Mouse (Mus musculus): ENCODE data around the gene Id2. TPM values are rescaled to one million over a fixed set of nuclear protein-coding genes. Genes with fewer than 3 reads are reported as not detected.

Id2 gene
- polyA plus RNA-seq, 1 experiment: 106 TPM

GRCm38 (mm10) chr12:25099563-25100408, 2.8 kb upstream of the Id2 start:
- Histone ChIP-seq H3K4me3 (ENCODE audit: extremely low read depth, insufficient read depth, insufficient read length) (peak overlapping the region; percentile 62), H3K27me3 (ENCODE audit: control insufficient read depth, insufficient read depth, low read length) (peaks cover 11% of the 10 kb centered on the region), H3K27ac (ENCODE audit: insufficient read depth, low read length) (peak overlapping the region; percentile 37), H3K36me3 (ENCODE audit: control insufficient read depth, insufficient read depth, low read length) (no peaks in the 10 kb centered on the region), H3K4me1 (ENCODE audit: control insufficient read depth, insufficient read depth, insufficient read length) (peaks cover 18% of the 10 kb centered on the region)
- WGBS: under 1% methylated on average over 38 of the region's 38 CpGs
- DNase-seq (ENCODE audit: low read depth in 1 of 2, low spot score in 2 of 2): no peak
- TF ChIP-seq CTCF (IDR thresholded peaks at IDR 0.05; ENCODE audit: extremely low read depth, insufficient read depth, insufficient read length, insufficient replicate concordance) (no peak), POLR2A (IDR thresholded peaks at IDR 0.05; ENCODE audit: low read depth, low read length) (no peak)

GRCm38 (mm10) chr12:25099313-25099562, 2.3 kb upstream of the Id2 start:
- DNase-seq (ENCODE audit: low read depth in 1 of 2, low spot score in 2 of 2): no peak
- H3K4me3 ChIP-seq (ENCODE audit: extremely low read depth, insufficient read depth, insufficient read length): peak overlapping the region; percentile 62
- TF ChIP-seq CTCF (IDR thresholded peaks at IDR 0.05; ENCODE audit: extremely low read depth, insufficient read depth, insufficient read length, insufficient replicate concordance) (no peak), POLR2A (IDR thresholded peaks at IDR 0.05; ENCODE audit: low read depth, low read length) (no peak)
- peaks cover 11% of the 10 kb centered on the region for H3K27me3 ChIP-seq (ENCODE audit: control insufficient read depth, insufficient read depth, low read length)
- H3K4me1 ChIP-seq (ENCODE audit: control insufficient read depth, insufficient read depth, insufficient read length): peaks cover 18% of the 10 kb centered on the region
- no peaks in the 10 kb centered on the region for H3K36me3 ChIP-seq (ENCODE audit: control insufficient read depth, insufficient read depth, low read length)
- 1% methylated on average over 9 of the region's 9 CpGs for WGBS
- peak overlapping the region; percentile 37 for H3K27ac ChIP-seq (ENCODE audit: insufficient read depth, low read length)

- Histone ChIP-seq H3K27me3 (ENCODE audit: control insufficient read depth, insufficient read depth, low read length) (peaks cover 11% of the 10 kb centered on the region), H3K4me3 (ENCODE audit: extremely low read depth, insufficient read depth, insufficient read length) (peak overlapping the region; percentile 62), H3K4me1 (ENCODE audit: control insufficient read depth, insufficient read depth, insufficient read length) (peaks cover 18% of the 10 kb centered on the region), H3K36me3 (ENCODE audit: control insufficient read depth, insufficient read depth, low read length) (no peaks in the 10 kb centered on the region), H3K27ac (ENCODE audit: insufficient read depth, low read length) (peak overlapping the region; percentile 69)
- peak in 1 of 2 experiments; percentile 75 for DNase-seq (ENCODE audit: low read depth in 1 of 2, low spot score in 2 of 2)
- WGBS: 1% methylated on average over 61 of the region's 61 CpGs
- peak; percentile 8 for TF ChIP-seq POLR2A (IDR thresholded peaks at IDR 0.05; ENCODE audit: low read depth, low read length)
- no peak for TF ChIP-seq CTCF (IDR thresholded peaks at IDR 0.05; ENCODE audit: extremely low read depth, insufficient read depth, insufficient read length, insufficient replicate concordance)
Measured at GRCm38 (mm10) chr12:25098561-25099312, 1.8 kb upstream of the Id2 start.

GRCm38 (mm10) chr12:25098161-25098550, 1.2 kb upstream of the Id2 start:
- H3K36me3 ChIP-seq (ENCODE audit: control insufficient read depth, insufficient read depth, low read length): no peaks in the 10 kb centered on the region
- 3% methylated on average over 10 of the region's 10 CpGs for WGBS
- peak overlapping the region; percentile 69 for H3K27ac ChIP-seq (ENCODE audit: insufficient read depth, low read length)
- H3K4me3 ChIP-seq (ENCODE audit: extremely low read depth, insufficient read depth, insufficient read length): peak overlapping the region; percentile 62
- peaks cover 18% of the 10 kb centered on the region for H3K4me1 ChIP-seq (ENCODE audit: control insufficient read depth, insufficient read depth, insufficient read length)
- peaks cover 11% of the 10 kb centered on the region for H3K27me3 ChIP-seq (ENCODE audit: control insufficient read depth, insufficient read depth, low read length)
- TF ChIP-seq POLR2A (IDR thresholded peaks at IDR 0.05; ENCODE audit: low read depth, low read length) (no peak), CTCF (IDR thresholded peaks at IDR 0.05; ENCODE audit: extremely low read depth, insufficient read depth, insufficient read length, insufficient replicate concordance) (no peak)
- DNase-seq (ENCODE audit: low read depth in 1 of 2, low spot score in 2 of 2): peak in 1 of 2 experiments; percentile 36

GRCm38 (mm10) chr12:25097210-25098160, 545 bp upstream of the Id2 start:
- TF ChIP-seq CTCF (IDR thresholded peaks at IDR 0.05; ENCODE audit: extremely low read depth, insufficient read depth, insufficient read length, insufficient replicate concordance) (no peak), POLR2A (IDR thresholded peaks at IDR 0.05; ENCODE audit: low read depth, low read length) (no peak)
- Histone ChIP-seq H3K27me3 (ENCODE audit: control insufficient read depth, insufficient read depth, low read length) (peaks cover 11% of the 10 kb centered on the region), H3K4me1 (ENCODE audit: control insufficient read depth, insufficient read depth, insufficient read length) (peaks cover 19% of the 10 kb centered on the region), H3K4me3 (ENCODE audit: extremely low read depth, insufficient read depth, insufficient read length) (peak overlapping the region; percentile 21; the same call in 1 of the 2 replicates), H3K36me3 (ENCODE audit: control insufficient read depth, insufficient read depth, low read length) (no peaks in the 10 kb centered on the region), H3K27ac (ENCODE audit: insufficient read depth, low read length) (peak overlapping the region; percentile 27)
- WGBS: 13% methylated on average over 28 of the region's 28 CpGs
- no peak for DNase-seq (ENCODE audit: low read depth in 1 of 2, low spot score in 2 of 2)

GRCm38 (mm10) chr12:25096640-25097051, 294 bp downstream of the Id2 start:
- peaks cover 21% of the 10 kb centered on the region for H3K4me1 ChIP-seq (ENCODE audit: control insufficient read depth, insufficient read depth, insufficient read length)
- TF ChIP-seq POLR2A (IDR thresholded peaks at IDR 0.05; ENCODE audit: low read depth, low read length) (no peak), CTCF (IDR thresholded peaks at IDR 0.05; ENCODE audit: extremely low read depth, insufficient read depth, insufficient read length, insufficient replicate concordance) (no peak)
- DNase-seq (ENCODE audit: low read depth in 1 of 2, low spot score in 2 of 2): peak in 1 of 2 experiments; percentile 11
- H3K36me3 ChIP-seq (ENCODE audit: control insufficient read depth, insufficient read depth, low read length): no peaks in the 10 kb centered on the region
- H3K27me3 ChIP-seq (ENCODE audit: control insufficient read depth, insufficient read depth, low read length): peaks cover 11% of the 10 kb centered on the region
- H3K4me3 ChIP-seq (ENCODE audit: extremely low read depth, insufficient read depth, insufficient read length): peak overlapping the region; percentile 70
- 4% methylated on average over 15 of the region's 15 CpGs for WGBS
- H3K27ac ChIP-seq (ENCODE audit: insufficient read depth, low read length): peak overlapping the region; percentile 63
